Mouse (Mus musculus) large intestine, adult 2 months (tissue): Measurements from ENCODE around the gene Stk38. TPM values are rescaled to one million over a fixed set of nuclear protein-coding genes. Genes with fewer than 3 reads are reported as not detected.
A peak's percentile ranks its signal among the peaks of the same experiment; 100 is the strongest.

Experiments
- DNase-seq: peaks from one replicate; pipeline ENCODE4 v3.0.0-alpha.2; 2012; ENCODE audit warnings: low read depth, low spot score
- WGBS: fragments of 180-500 bp; shearing (Covaris S2); methylation state at CpG from one replicate; pipeline ENCODE4 v1.1.7; 2018; 5-methylcytosine and 5-hydroxymethylcytosine counted together
- polyA plus RNA-seq: library from polyadenylated mRNA; depleted of rRNA; stranded (reverse); fragments of >200 nt; gene quantifications from 2 replicates; pipeline ENCODE4 v1.2.3, GENCODE M21; 2012

The Stk38 gene
- polyA plus RNA-seq, 1 experiment, result 64.2 TPM

- no peak for DNase-seq
- WGBS, result 93% methylated on average over 4 of the region's 4 CpGs
Measured at GRCm38 (mm10) chr17:28979091-28979490, 28.7 kb downstream of the Stk38 start.

GRCm38 (mm10) chr17:28970122-28970521, 37.7 kb downstream of the Stk38 start:
- no peak for DNase-seq

GRCm38 (mm10) chr17:28967021-28967610, 40.7 kb downstream of the Stk38 start:
- no peak for DNase-seq
- 77% methylated on average over 11 of the region's 11 CpGs for WGBS

GRCm38 (mm10) chr17:28961596-28961995, 46.2 kb downstream of the Stk38 start:
- no peak for DNase-seq
- 81% methylated on average over 10 of the region's 10 CpGs for WGBS

- DNase-seq, result no peak
- WGBS, result 66% methylated on average over 10 of the region's 10 CpGs
Measured at GRCm38 (mm10) chr17:28960597-28960996, 47.2 kb downstream of the Stk38 start.

- no peak for DNase-seq
- WGBS, result 93% methylated on average over 9 of the region's 9 CpGs
Measured at GRCm38 (mm10) chr17:28954416-28954815, 53.4 kb downstream of the Stk38 start.

GRCm38 (mm10) chr17:28953251-28953650, 54.5 kb downstream of the Stk38 start:
- DNase-seq, result no peak
- WGBS, result under 1% methylated on average over 9 of the region's 9 CpGs

GRCm38 (mm10) chr17:28951831-28952799, 55.7 kb downstream of the Stk38 start, which contains the start of gene Kctd20:
Gene Kctd20 (plus strand): TSS chr17:28951950.
- under 1% methylated on average over 75 of the region's 80 CpGs for WGBS
- DNase-seq, result peak; percentile 65

GRCm38 (mm10) chr17:28950751-28951150, 57.0 kb downstream of the Stk38 start:
- no peak for DNase-seq
- WGBS, result 73% methylated on average over 4 of the region's 4 CpGs

GRCm38 (mm10) chr17:28948661-28949060, 59.1 kb downstream of the Stk38 start:
- DNase-seq, result no peak
- 34% methylated on average over 4 of the region's 4 CpGs for WGBS

GRCm38 (mm10) chr17:28947011-28947939, 60.5 kb downstream of the Stk38 start:
- WGBS, result 92% methylated on average over 19 of the region's 19 CpGs
- DNase-seq, result no peak

- 91% methylated on average over 7 of the region's 7 CpGs for WGBS
- no peak for DNase-seq
Measured at GRCm38 (mm10) chr17:28944481-28944880, 63.3 kb downstream of the Stk38 start.

- no peak for DNase-seq
- WGBS, result 82% methylated on average over 7 of the region's 7 CpGs
Measured at GRCm38 (mm10) chr17:28943740-28944139, 64.1 kb downstream of the Stk38 start, which contains the start of gene Pxt1. Gene Pxt1 (minus strand): TSS chr17:28943840.

- DNase-seq, result no peak
- 78% methylated on average over 10 of the region's 11 CpGs for WGBS
Measured at GRCm38 (mm10) chr17:28942101-28942500, 65.7 kb downstream of the Stk38 start.

GRCm38 (mm10) chr17:28940776-28941555, 66.8 kb downstream of the Stk38 start:
- 84% methylated on average over 25 of the region's 25 CpGs for whole genome bisulfite sequencing
- DNase-seq, result no peak

GRCm38 (mm10) chr17:28936622-28937345, 71.0 kb downstream of the Stk38 start:
- WGBS, result 83% methylated on average over 10 of the region's 10 CpGs
- DNase-seq, result no peak

GRCm38 (mm10) chr17:28936133-28936532, 71.7 kb downstream of the Stk38 start:
- WGBS, result 91% methylated on average over 7 of the region's 7 CpGs
- DNase-seq, result no peak

GRCm38 (mm10) chr17:28934120-28934916, 73.5 kb downstream of the Stk38 start:
- no peak for DNase-seq
- 69% methylated on average over 19 of the region's 19 CpGs for WGBS
